Mouse (Mus musculus): Measurements from ENCODE around the gene Aup1. TPM values are rescaled to one million over a fixed set of nuclear protein-coding genes. Genes with fewer than 3 reads are reported as not detected.

Aup1 gene
- total RNA-seq, 2 experiments from 2014 or later, result 104 to 113 TPM

DNA sequence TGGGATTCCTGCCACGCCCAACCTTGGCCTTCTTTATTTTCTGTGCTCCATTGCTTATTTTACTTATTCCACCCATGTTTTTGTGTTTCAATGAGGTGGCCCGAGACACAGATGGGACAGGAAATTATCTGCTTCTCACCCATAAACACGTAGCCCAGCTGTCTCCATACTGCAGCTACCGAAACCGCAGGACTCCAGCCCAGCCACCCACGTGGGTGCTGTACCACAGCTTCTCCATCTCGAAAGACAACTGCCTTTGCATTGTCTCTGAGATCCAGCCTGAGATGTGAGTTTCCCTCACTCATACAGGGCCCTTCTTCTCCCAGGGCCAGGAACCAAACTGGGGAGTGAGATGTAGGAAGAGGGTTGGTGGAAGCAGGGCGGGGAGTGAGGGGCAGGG, 11.7 kb downstream of the Aup1 start:
- no peak for DNase-seq (ENCODE audit: low spot score in 2 of 2)
- intact Hi-C loops (cut with DNase I), result no loop called here

DNA sequence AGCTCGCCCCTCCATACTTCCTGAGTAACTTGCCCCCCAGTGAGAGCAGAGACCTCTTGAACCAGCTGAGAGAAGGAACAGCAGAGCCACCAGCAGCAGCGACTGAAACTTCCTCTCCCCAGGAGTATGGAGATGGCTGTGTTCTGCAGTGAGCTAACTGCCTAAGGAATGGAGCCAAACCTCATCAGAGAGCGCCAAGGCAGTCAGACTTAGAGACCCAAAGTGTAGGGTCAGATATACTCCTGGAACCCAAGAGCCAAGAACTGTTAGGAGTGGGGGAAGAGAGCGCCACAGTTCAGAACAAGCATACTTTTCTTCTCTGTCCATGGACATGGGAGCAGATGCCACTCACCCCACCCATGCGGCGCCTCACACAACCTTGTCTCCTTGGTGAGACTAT, 12.1 kb downstream of the Aup1 start:
- DNase-seq (ENCODE audit: low spot score in 2 of 2), result no peak
- intact Hi-C loops (cut with DNase I), result no loop called here

DNA sequence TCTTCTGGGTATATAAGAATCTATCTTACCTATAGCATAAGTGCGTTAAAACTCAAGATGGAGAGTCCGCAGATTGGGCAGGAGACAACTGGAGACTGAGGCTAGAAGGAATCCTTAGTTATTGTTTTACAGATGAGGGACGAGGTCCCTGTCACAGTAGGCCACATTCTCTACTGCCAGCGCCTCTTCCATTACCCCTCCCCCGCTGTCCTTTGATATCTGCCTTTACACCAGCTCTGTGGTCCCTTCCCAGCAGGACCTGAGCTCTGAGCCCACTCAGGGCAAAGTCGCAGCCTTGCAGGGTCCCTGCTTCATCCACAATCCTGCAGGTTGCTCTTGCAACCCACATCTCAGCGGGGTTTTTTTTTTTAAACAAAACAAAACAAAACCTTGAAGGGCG, 13.9 kb downstream of the Aup1 start:
- DNase-seq (ENCODE audit: low spot score in 2 of 2), result no peak
- intact Hi-C loops (cut with DNase I), result no loop called here

DNA sequence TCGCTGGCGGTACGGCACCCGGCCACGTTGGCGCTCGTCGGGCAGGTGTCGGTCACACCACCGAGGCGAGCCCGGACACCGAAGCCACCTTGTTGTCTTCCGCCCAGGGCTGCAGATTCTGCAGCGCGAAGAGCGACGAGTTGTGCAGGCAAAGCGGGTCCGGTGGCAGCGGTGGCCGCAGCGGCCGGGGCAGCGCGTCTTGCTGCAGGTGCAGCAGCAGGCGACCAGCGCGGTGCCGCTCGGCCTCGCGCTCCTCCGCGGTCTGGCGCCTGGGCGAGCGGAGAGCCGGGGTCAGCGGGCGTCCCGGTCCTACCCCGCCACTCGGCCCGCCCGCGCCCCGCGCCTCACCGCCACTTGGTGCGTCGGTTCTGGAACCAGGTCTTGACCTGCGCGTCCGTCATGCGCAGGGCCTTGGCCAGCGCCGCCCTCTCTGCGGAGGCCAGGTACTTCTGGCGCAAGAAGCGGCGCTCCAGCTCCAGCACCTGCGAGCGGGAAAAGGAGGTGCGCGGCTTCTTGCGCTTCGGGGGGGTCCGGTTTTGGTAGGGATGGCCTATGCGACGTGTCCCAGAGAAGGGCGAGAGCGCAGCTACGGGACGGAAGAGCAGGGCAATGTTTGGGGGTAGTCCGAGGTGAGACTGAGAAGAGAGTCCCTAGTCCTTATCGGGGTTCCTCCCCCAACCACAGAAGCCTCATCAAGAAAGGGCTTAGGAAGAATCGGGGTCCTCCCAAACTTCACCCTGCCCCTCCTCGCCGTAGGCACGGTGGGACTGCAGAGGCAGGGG, 14.6 kb downstream of the Aup1 start:
- intact Hi-C loops (cut with DNase I), result no loop called here
- DNase-seq (ENCODE audit: low spot score in 2 of 2), result no peak

DNA sequence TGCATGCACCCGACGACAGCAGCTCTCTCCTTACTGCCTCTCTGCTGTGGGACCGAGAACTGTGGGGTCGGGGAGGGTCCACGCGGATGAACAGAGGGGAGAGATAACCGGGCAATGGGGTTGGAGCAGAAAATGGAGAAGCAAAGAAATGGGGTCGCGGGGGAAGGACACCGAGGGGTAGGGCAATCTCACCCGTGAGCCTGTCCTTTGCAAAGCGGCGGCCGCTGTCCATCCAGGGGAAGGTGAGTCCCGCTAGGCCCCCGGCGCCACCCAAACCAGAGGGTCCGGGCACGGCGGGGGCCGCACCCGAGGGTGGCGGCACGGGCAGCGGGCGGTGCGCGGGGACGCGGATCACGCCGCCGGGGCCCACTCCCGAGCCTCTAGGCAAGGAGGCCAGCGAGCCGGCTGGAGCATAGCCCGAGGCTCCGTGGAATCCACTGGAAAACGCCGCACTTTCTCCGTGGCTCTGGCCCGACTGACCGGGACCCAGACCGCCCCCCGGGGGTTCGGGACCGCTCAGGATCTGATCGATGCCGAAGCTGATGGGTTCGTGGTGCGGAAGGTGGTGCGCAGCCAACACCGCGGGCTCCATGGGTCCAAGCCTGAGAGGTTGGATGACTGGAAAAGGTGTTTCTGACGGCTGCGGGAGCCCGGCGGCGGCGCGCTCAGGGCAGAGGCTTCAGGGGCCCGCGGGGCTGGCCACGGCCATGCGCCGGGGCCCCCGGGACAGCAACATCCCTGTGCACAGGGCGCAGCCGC, 15.3 kb downstream of the Aup1 start:
- intact Hi-C loops (cut with DNase I), result no loop called here
- no peak for DNase-seq (ENCODE audit: low spot score in 2 of 2)

DNA sequence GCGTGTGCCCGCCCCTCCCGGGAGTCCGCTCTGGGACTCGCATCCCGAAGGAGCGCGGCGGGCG, 15.8 kb downstream of the Aup1 start, which contains the start of gene Tlx2:
Gene Tlx2, minus strand, starts transcription at position 47 of the 64 bp plus-strand sequence.
- intact Hi-C loops (cut with DNase I), result no loop called here
- no peak for DNase-seq (ENCODE audit: low spot score in 2 of 2)

DNA sequence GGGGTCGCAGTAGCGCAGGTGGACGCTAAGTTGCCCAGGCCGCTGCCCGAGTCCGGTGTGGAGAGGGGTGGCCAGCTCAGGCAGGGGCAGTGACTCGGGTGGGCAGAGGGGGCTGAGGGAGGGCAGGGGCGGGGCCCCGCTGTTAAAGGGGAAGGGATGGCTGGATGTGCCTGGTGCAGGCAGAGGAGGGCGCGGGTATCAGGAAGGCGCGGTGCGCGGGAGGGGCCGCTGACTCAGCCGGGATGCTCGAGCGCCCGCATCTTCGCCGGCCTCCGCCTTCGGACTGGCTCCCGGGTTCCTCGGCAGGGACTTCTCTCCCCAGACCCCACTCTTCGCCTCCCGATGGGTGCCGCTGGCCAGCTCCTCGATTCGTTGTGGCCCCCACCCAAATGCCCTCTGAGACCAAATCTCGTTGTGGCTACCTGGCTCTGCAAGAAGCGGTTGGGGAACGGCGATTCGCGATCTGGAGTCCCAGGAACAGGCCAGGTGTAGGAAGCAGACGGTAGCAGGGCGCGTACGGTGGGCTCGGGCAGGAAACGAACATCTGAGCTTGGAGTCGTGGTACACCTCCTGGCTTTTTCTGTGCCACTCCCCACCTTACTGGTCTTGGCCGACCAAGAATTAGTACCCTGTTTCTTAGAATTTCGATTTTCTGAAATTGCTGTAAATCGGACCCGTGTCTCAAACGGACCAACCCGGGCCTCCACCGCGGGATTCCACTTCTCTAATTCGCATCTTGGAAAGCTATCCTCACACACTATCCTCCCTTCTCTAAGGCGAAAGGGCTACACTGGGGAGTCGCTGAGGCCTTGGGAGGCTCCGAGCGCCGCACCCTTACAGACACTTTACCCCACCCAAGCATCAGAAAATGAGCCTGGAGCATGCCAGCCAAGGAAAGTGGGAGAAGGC, 16.2 kb downstream of the Aup1 start:
- DNase-seq (ENCODE audit: low spot score in 2 of 2), result no peak
- intact Hi-C loops (cut with DNase I), result no loop called here

DNA sequence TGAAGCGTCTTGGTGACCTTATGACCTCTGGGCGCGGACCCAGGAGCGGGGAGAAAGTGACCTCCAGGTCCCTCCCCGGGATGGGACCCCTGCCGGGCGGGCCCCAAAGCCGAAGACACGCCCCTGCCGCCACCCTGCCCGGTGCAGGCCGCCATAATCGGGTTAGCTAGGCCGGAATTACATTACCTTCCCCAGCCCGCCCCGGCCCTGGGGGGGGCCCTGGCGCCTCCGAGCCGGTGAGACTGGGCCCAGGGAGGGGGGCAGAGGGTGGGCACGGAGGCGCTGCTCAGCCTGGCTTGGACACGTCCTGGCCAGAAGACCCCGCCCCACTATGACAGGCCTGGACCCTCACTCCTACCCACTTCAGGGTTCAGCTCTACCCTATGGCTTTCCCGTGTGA, 16.9 kb downstream of the Aup1 start:
- DNase-seq (ENCODE audit: low spot score in 2 of 2), result no peak
- intact Hi-C loops (cut with DNase I), result no loop called here

DNA sequence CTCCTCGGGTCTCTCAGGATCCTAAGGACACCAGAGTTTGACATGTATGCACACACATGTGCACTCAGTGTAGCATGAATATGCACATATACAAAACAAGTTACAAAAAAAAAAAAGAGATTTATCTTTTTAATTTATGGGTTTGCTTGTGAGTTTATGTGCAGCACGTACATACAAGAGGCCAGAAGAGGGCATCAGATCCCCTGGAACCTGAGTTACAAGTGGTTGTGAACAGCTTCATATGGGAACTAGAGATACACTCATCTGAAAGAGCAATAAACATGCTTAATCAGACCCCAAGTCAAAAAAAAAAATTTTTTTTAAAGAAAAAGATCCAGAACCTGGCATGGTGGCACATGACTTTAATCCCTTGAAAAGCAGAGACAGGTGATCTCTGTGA, 20.7 kb downstream of the Aup1 start:
- DNase-seq (ENCODE audit: low spot score in 2 of 2), result no peak
- intact Hi-C loops (cut with DNase I), result loop anchor here (5.0 kb wide), 1 partner anchor 78 kb away; no protein-coding TSS in a partner anchor

DNA sequence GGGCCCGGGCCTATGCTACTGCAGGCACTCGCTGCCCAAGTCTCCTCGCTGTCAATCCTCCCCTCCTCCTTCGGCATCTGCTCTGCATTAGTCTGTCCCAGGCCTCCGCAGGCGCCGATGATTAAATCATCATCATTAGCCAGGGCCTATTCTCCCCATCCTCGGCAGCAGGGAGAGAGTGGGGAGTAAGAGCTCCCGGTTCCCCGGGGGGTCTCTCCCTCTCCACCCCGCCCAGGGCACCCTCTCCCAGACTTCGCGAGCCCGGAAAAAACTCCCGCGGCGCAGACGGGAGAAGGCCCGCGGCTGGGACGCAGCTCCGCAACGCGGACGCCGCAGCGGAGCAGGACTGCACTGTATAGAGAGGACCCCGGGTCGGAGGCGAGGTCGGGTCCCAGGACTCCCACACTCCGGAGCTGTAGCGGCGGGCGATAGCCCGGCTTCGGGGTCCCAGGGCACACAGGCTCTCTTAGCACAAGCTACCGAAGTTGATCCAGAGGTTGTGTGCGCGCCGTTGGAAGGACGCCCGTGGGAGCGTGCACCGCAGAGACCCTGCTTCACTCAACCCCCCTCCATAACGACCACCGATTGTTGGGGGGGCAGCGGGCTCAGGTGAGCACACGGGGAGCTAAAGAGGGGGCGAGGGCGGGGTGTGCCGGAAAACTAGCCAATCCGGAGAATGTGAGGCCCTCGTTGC, 23.5 kb downstream of the Aup1 start, which contains the start of gene Pcgf1:
Gene Pcgf1, plus strand, starts transcription at position 240 of the 694 bp plus-strand sequence.
- intact Hi-C loops (cut with DNase I), result loop anchor here (5.0 kb wide), 1 partner anchor 80 kb away; no protein-coding TSS in a partner anchor
- DNase-seq (ENCODE audit: low spot score in 2 of 2), result peak in 1 of 2 experiments; percentile 35

DNA sequence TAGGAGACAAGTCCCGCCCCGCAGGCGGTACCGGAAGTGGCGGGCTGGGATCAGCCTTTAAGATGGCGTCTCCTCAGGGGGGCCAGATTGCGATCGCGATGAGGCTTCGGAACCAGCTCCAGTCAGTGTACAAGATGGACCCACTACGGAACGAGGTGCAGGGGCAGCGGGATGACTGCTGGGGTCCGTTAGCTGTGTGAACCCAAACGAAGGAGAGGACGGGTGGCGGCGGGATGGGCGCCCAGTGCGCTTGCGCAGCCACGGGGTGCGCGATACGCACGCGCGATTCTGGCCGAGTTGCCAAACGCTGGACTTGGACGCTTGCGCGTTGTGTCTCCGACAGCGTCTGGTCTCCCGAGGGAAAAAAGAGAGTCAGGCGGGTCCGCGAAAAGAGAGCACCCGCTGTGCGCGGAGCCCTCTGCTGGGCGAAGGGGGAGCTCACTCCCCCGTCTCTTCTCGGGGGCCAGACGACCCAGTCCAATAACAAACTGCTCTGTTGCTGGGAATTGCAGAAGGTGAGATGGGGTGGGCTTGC, 24.1 kb downstream of the Aup1 start:
- intact Hi-C loops (cut with DNase I), result loop anchor here (5.0 kb wide), 1 partner anchor 81 kb away; no protein-coding TSS in a partner anchor
- DNase-seq (ENCODE audit: low spot score in 2 of 2), result peak; percentile 98 to 99

DNA sequence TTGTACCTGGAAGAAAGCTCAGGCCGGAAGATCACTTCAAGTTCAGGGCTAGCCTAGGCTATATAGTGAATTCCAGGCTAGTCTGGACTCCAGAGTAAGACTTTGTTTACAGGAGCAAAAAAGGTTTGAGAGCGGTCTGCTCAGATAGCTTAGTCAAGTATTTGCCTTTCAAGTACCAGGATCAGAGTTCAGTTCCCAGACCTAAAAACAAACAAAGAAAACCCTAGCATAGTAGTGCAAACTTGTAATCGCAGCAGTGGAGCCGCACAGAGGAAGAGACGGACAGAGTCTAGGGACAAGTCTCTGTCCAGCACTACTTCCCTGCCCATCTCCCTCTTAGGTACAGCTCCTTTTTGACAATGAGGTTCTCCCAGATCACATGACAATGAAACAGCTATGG, 25.9 kb downstream of the Aup1 start:
- intact Hi-C loops (cut with DNase I), result no loop called here
- no peak for DNase-seq (ENCODE audit: low spot score in 2 of 2)

DNA sequence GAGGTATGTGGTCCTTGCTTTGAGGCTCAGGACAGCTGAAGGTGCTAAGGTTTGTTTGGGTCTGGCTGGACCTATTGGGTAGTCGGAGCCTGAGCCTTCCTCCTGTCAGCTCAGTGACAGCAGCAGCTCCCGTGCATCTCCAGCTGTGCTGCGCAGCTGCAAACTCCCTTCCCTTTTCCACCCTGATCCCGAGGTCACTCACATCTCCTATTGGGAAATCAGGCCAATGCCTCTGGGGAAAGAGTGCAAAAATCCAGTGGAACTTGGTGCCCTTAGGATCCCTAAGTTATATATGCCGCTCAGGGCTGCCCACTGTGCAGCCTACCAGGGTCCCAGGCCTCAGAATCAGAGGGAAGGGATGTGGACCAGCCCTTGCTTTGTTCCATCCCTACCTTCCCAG, 29.2 kb downstream of the Aup1 start:
- no peak for DNase-seq (ENCODE audit: low spot score in 2 of 2)
- intact Hi-C loops (cut with DNase I), result no loop called here

DNA sequence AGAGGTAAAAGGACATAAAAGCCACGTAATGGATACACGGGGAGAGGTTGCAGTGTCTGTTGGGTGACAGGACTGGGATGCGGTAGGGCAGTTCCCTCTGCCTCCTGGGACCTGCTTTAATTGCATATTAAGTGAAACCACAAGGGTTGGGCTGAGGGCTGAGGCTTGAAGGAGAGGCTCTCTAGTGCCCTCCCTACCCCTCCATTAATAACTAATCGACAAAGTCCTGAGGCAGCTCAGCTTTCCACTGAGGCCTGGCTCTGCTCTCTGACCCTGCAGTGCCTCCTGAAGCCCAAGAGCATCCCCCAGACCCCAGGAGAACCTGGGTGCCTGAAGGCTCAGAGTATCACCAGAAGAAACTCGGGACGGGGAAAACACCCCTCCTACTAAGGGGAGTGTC, 30.2 kb downstream of the Aup1 start:
- no peak for DNase-seq (ENCODE audit: low spot score in 2 of 2)
- intact Hi-C loops (cut with DNase I), result no loop called here

DNA sequence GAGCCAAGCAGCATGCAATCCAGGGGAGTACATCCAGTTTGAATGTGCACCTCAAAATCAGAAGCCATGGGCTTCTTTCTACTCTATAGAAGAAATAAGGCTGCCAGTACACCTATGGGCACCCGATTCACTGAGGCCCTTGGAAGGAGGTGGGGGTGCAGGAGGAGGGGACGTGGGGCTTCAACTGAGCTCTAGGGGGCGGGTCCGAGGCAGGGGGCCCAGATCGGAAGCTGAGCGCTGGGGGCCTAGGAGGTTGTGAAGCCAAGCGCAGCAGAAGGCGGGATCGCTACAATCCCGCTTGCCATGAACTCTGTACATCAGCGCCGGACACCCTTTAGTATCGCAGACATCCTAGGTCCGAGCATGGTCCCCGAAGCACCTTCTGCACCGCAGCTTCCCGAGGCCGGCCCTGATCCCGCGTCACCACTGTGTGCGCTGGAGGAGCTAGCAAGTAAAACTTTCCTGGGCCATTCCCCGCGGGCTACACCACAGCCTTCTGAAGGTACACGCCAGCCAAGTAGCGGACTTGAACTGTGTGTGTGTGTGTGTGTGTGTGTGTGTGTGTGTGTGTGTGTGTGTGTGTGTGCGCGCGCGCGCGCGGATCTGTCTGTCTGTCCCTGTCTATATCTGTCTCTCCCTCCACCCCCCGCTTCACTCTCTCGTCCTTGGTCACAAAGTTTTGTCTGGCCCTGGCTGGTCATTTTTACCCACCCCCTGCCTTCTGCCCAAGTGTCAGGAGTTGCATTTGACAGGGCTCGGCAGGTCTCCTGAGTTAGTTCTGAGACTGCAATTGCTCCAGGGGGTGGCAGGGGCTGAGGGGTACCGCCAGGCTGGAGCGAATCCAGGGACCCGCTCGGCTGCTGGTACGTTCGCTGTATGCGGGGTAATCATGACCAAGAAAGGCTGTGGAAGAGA, 32.1 kb downstream of the Aup1 start, which contains the start of gene Lbx2:
Gene Lbx2, plus strand, starts transcription at position 247 of the 915 bp plus-strand sequence.
- intact Hi-C loops (cut with DNase I), result no loop called here

DNA sequence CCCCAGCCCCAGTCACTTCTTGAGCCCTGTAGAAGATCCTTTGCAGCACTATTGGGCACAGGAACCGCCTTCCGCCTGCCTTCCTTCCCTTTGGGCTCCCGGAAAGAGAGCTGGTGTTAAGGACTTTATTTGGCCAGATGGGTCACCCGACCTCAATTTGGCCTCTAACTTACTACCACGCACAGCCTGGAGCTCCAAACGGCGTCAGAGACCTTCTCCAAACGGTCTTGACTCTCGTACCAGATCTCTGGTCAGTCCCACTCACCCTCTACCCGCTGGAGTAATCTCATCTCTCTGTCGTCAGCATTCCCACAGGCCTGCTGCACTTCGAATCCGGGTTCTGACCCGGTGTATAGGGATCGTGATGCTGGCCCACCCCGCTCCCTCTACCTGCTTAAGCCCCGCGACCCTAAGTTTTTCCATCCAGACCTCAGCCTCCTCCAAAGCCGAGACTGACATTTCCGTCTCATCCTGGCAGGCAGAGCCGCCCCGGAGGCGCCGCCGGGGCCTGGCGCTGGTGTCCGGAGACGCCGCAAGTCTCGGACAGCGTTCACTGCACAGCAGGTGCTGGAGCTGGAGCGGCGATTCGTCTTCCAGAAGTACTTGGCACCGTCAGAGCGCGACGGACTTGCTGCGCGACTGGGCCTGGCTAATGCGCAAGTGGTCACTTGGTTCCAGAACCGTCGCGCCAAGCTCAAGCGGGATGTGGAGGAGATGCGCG, 33.0 kb downstream of the Aup1 start:
- intact Hi-C loops (cut with DNase I), result no loop called here
- no peak for DNase-seq (ENCODE audit: low spot score in 2 of 2)

More for the DNA sequence above, 32.1 kb downstream of the Aup1 start, which contains the start of gene Lbx2:
- no peak for DNase-seq (ENCODE audit: low spot score in 2 of 2)

DNA sequence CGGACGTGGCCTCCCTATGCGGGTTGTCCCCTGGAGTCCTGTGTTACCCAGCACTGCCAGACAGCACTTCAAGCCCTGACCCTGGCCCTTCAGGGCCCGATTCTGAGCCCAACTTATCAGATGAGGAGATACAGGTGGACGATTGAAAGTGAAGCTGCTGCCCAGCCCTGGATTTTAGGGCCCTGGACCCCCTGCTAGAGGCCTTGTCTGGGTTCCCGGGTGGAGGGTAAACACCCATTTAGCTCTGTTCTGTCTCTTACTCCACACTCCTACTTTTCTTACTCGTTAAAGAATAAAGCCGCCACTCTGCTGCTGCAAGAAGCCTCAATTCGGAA, 33.6 kb downstream of the Aup1 start:
- intact Hi-C loops (cut with DNase I), result no loop called here

More for the DNA sequence above, 33.6 kb downstream of the Aup1 start:
- DNase-seq (ENCODE audit: low spot score in 2 of 2), result no peak

All from left cerebral cortex, postnatal 14 days (tissue).